Mouse (Mus musculus): ENCODE measurements around the gene Gimap1.

The Gimap1 gene

DNA sequence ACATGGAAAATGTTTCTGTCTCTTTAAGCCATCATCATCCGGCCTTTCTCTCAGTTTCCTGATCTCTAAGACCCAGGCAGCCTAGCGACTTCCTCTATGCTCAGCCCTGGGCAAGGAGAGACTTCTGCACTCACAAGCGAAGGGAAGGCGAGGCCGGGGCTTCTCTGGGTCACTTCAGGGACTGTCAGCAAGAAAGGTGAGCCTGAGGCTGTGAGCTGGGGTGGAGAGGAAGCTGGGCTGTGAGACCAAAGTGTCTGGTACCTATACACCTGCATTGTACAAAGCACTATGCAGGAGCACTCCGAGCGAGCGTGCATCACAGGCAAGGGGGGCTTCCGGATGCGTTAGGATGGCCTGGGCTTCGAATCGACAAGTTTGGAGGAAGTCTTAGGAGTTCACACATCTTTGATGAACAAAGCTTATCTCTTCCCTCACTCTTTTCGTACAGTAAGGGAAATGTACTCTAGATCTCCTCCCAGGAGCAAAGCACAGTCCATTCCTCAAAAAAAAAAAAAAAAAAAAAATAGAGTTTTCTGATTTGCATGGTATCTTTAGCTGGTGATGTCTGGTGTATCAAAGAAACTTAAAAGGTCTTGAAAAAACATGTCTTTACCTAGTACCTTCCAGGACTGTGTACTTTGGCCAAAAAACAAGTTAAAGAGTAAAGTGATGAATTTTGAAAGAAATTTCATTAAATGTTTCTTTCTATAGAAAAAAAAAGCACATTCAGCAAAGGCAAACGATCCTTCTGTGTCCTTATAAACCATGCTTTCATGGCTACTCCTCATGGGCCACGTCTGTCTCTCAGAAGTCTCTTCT, at the start of gene Gimap1:
Gene Gimap1, plus strand, starts transcription at position 94 of the 819 bp plus-strand sequence.
- no peak for DNase-seq (ENCODE audit: low read depth, low spot score)

- no peak for DNase-seq (ENCODE audit: low read depth, low spot score)
Measured at GRCm38 (mm10) chr6:48689320-48689719, 49.5 kb upstream of the Gimap1 start.

DNA sequence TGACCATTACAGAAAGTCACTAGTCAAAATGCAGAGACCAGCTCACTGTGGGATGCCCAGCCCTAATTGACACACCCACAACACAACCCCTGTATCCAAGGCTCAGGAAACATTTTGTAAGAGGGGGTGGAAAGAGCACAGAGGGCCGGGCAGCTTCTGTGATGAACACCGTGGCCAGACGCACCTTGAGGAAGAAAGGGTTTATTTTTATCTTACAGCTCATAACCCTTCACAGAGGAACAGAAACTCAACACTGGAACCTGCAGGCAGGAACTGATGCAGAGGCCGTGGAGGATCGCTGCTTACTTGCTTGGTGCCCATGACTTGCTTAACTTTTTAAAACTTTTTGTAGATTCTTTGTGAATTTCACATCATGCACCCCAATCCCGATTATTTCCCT, 45.9 kb upstream of the Gimap1 start:
- DNase-seq (ENCODE audit: low read depth, low spot score), result no peak

- DNase-seq (ENCODE audit: low read depth, low spot score), result no peak
Measured at GRCm38 (mm10) chr6:48696830-48697554, 41.9 kb upstream of the Gimap1 start.

DNA sequence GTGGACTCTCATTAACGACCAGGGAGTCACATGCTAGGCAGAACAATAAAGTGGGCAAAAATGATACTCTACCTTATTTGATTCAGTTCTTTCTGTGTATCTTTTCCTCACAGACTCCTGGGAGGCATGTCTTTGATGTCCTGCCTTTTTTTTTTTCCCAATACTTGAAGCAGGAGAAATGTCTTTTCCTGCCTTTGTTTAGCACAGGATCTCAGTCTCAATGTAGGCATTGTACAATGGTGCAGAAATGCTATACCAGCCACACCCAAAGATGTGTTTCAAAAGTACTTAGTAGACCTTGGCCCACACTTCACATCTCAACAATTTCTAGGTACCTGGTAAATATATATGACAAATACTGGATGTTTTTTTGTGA, 41.3 kb upstream of the Gimap1 start:
- DNase-seq (ENCODE audit: low read depth, low spot score), result no peak

- no peak for DNase-seq (ENCODE audit: low read depth, low spot score)
Measured at GRCm38 (mm10) chr6:48698066-48698856, 40.6 kb upstream of the Gimap1 start.

DNA sequence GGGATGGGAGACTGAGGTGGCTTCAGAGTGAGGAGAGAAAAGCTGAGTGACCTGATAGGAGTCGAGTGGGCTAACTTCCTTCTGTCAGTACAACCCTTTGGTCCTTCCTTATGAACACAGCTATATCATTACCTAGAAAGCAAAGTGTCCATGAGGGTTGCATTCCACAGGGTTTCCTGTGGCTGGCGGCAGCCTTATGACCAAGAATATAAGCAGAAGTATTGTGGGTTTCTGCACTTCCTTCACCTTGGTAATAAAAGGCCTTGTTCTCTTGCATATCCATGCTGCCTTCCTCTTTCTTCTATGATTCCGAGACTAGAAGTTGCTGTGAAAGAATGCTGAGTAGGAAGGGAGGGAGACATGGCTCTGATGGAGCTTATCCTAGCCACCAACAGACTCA, 40.0 kb upstream of the Gimap1 start:
- no peak for DNase-seq (ENCODE audit: low read depth, low spot score)

DNA sequence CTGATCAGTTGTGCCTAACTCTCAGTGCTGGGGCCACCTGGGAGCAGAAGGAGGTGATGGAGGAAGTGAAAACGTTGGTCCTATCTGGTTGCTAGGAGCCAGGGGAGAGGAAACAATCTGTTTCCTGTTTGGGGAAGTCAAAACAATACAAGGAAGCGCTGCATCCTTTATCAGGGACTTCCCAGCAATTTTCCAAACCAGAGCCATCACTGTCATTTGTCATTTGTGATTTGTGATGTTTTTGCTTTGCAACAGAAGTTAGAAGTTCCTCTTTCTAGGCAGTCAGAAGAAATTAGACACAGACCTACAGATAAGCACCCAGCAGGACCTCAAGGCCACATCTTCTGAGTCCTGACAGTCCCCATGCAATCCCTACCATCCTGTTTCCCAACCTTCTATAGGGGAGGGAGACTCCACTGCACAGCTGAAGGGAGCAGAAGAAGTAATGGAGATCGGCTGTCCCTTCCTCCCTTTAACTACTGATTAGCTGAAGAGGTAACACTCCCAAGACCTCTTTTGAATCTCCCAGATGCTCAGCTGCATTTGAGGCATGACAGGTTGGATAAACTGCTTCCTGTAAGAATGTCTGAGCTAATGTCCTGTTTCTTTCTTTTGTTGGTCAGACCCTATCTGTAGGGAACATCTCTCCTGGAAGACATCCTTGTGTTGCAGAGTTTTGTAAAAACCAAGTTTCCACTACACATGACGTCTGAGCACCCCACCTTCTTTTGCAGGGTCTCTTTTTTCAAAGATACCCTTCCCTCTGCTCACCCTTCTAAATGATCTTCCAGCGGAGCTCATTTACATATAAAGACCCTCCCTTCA, 38.4 kb upstream of the Gimap1 start:
- DNase-seq (ENCODE audit: low read depth, low spot score), result no peak

DNA sequence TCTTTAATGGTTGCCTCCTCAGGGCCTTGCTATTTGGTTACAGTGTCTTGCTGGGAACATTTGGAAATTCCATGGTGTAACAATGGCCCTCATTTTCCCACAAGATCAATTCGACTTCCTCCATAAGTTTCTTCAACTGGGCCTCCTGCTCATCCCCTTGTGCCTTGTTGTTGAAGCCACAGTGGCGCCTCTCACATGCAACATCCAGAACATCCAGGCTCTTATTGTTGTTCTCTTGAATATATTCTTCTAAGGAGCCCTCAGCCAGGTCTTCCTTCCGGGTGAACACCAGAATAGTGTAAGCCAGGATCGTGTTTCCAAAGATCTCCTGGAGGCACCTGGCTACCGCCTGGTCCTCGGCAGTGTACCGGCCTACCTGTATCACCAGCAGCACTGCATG, 36.7 kb upstream of the Gimap1 start:
- no peak for DNase-seq (ENCODE audit: low read depth, low spot score)

DNA sequence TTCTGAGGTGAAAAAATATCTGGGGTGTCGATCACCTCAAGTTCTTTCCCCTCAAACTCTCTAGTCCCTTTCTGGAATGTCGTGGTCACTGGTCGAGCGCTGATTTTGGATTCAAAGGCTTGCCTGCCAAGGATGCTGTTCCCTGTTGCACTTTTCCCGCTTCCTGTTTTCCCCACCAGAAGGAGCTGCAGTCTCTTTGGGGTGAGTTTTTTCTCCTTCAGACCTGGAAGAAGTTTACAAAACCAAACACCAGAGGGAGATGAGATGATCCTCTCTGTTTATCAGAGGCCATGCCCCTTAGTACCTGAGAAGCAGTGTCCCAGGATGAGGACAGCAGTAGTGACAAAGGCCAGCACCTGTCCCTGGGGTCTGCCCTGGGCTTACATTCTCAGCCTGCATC, 36.3 kb upstream of the Gimap1 start:
- DNase-seq (ENCODE audit: low read depth, low spot score), result peak; percentile 23

GRCm38 (mm10) chr6:48704146-48704545, 34.7 kb upstream of the Gimap1 start:
- DNase-seq (ENCODE audit: low read depth, low spot score), result no peak

DNA sequence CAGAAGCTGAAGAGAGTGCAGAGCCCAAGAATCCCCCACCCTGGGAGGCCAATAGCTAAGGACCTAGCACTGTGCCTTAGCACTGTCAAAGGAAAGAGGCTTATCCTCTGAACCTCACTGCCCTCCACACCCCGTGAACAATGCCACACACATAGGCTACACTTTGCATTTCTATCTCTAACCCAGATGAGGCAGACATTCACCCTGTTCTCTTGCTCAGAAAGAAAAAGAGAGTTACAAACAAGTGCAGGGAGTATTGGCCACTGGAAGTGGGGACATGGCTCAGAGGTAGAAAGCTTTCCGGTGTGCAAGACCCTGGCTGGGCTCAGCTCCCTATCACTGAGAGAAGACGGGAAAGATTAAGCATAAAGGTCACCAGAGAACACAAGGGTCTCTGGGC, 32.7 kb upstream of the Gimap1 start:
- DNase-seq (ENCODE audit: low read depth, low spot score), result no peak

DNA sequence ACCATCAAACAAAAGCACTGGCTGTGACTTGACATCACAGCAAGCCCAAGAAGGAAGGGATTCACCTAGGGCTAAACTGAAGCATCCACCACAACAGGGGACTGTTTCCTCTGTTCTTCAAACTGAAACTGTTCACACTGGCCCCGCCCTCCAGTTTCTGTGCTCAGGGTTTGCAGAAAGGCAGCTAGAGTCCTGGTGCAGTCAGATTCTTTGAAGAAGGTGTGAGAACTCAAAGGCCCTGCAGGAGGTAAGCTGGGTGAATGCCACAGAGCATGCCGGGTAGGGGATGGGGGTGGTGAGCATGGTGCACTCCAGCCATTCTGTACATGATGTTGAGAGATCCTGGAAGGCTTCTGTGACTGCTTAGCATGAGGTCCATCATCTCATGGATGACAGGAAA, 20.4 kb upstream of the Gimap1 start, which contains the start of the genes Gm28053 and Gimap7:
Gene Gm28053, plus strand, starts transcription at position 153 of the 400 bp plus-strand sequence.
Gene Gimap7, plus strand, starts transcription at position 167 of the 400 bp plus-strand sequence.
- DNase-seq (ENCODE audit: low read depth, low spot score), result peak; percentile 34

DNA sequence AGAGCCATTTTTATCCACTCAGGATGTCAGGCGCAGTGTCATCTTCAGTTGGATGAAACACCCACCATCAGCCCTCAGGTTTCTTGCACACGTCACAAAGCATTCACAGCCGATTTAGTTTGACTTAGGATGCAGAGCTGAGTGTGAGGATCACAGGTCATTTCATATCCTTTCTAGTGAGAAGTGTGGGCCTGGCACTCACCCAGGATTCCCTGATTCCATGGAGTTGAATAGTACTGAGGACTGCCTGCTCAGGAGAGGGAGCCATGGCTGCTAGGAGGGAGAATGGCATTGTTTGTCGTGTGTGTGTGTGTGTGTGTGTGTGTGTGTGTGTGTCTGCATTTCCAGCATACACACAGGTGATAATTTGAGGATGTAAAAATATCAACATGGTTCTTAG, 18.5 kb upstream of the Gimap1 start:
- DNase-seq (ENCODE audit: low read depth, low spot score), result no peak

GRCm38 (mm10) chr6:48723468-48723867, 15.4 kb upstream of the Gimap1 start:
- no peak for DNase-seq (ENCODE audit: low read depth, low spot score)

GRCm38 (mm10) chr6:48725476-48725875, 13.4 kb upstream of the Gimap1 start:
- DNase-seq (ENCODE audit: low read depth, low spot score), result peak; percentile 86

DNA sequence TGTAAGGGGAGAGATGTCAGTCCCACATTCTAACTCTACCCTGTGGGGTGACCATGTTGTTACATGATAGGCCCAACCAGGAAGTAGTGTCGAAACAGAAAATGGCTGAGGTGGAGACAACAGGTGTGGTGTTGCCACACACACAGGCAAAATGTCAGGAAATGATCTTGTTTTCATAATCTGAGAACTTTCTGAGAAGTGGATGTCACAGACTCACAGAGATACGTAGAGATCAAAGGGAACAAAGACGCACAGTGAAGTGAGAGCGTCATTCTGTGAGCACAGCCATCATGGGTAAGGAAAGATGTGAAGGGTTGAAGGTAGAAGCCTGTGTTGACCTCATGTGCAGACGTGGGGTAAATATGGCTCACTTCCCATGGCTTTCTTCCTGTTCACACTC, 11.1 kb upstream of the Gimap1 start:
- no peak for DNase-seq (ENCODE audit: low read depth, low spot score)

DNA sequence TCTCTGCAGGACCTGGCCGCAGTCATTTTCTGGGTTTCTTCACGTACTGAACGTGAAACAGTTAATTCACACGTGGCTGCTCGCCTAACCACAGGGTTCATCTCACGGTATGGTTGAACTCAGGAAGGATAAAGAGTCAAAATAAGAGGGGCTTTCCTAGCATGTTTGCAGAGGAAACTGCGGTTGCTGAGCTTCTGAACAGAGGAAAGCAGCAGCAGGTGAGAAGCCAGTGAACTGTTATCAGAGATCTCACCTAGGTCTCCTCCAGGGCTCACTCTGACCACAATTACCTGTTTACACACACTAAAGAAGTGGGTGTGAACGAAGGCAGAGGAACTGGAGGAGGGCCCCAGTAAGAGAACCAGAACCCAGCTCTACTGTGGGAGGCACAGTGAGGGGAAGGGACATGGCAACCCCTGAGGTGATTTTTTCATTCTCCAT, 6.0 kb upstream of the Gimap1 start:
- DNase-seq (ENCODE audit: low read depth, low spot score), result no peak

- DNase-seq (ENCODE audit: low read depth, low spot score), result no peak
Measured at GRCm38 (mm10) chr6:48733660-48734059, 5.2 kb upstream of the Gimap1 start.

DNA sequence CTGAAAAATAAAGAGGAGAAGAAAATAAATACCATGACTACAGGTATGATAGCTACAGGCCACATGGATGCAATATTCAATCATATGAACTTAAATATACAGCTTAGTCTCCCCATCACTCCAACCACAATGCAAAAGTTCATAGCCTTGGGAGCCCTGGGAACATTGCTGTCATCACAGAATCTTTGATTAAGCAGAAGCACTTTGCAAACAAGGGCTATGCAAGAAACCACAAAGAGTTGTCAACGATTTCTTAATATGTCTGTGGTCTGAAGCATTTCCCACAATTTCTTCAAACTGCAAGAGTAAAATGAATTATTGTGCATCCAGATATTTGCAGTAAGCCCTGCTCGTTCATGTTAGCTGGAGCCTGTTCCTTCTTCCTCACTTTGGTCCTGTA, 1.8 kb upstream of the Gimap1 start:
- DNase-seq (ENCODE audit: low read depth, low spot score), result no peak

DNA sequence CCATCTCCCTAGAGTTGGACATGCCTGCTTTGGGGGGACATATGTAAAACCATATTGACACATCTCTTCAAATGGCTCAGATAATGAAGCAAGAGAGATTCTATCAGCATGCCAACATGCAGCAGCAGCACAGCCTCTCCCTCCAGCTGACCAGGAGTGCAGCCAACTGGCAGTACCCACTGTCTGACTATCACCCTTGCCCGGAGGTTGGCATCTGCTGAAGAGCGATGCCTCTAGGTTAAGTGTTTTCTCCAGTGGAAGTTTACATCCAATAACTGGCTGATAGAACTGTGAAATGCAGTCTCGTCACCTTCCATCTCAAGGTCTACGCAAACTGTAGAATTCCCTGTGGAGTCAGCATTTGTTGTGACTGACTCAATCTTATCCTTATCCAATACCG, 1.2 kb upstream of the Gimap1 start:
- DNase-seq (ENCODE audit: low read depth, low spot score), result no peak
